Mouse (Mus musculus) common myeloid progenitor, adult 5-6 weeks (primary cell): ENCODE data around the gene Tcea3. TPM values are rescaled to one million over a fixed set of nuclear protein-coding genes. Genes with fewer than 3 reads are reported as not detected.
A peak's percentile ranks its signal among the peaks of the same experiment; 100 is the strongest.

Experiments used
- ATAC-seq: replicated peaks from 2 replicates; pipeline ENCODE4 v1.8.0; 2016; ENCODE audit warnings: low read depth, mild to moderate bottlenecking, moderate TSS enrichment, inconsistent platforms; ENCODE audit not compliant: poor library complexity, severe bottlenecking
- total RNA-seq: library from RNA; stranded (forward); fragments of 200-1000, 187-1606 nt; gene quantifications from 2 replicates; pipeline ENCODE4 v1.2.3, GENCODE M21; 2017

The Tcea3 gene
- total RNA-seq, 1 experiment from 2014 or later, result not detected

DNA sequence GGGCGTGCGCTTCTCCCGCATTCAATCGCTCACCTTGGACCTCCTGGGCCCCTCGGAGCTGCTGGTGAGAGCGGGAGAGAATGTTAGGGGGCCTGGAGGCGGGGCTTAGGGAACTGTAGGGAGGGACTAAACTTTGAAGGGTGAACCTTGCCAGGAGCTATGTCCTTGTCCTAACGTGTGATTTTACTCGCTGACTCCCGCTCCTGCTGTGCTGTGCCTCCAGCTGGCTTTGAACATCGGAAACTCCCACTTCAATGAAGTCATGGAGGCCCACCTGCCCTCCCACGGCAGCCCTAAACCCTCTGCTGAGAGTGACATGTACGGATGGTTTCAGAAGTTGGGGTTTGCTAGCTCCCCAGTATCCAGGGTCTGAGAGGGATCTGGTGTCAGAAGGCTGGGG lies 8.9 kb upstream of the Tcea3 start:
- ATAC-seq, result no peak

GRCm38 (mm10) chr4:136239111-136239510 lies 8.4 kb upstream of the Tcea3 start:
- ATAC-seq, result no peak

- peak; percentile 87 for ATAC-seq
Measured at GRCm38 (mm10) chr4:136239622-136240021, 7.9 kb upstream of the Tcea3 start.

DNA sequence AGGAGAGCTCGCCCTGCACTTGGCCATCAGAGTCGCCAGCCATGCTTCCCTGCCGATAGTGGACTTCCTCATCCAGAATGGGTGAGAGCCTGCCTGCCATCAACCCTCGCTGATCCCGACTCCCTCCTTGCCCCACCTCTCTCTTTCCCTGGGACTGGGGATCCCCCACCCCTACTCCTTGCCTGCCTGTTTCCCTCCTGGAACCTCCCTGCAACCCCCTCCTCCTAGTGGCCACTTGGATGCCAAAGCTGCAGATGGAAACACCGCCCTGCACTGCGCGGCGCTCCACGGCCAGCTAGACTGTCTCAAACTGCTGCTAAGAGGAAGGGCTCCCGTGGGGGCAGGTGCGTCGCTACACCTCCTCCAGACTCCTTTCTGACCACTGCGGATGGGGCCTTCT lies 7.4 kb upstream of the Tcea3 start:
- no peak; the same call in 1 of the 2 replicates for ATAC-seq

GRCm38 (mm10) chr4:136240955-136241354 lies 6.6 kb upstream of the Tcea3 start:
- no peak for ATAC-seq

- ATAC-seq, result no peak
Measured at GRCm38 (mm10) chr4:136242065-136242703, 5.3 kb upstream of the Tcea3 start.

GRCm38 (mm10) chr4:136242728-136243127 lies 4.8 kb upstream of the Tcea3 start:
- no peak for ATAC-seq

DNA sequence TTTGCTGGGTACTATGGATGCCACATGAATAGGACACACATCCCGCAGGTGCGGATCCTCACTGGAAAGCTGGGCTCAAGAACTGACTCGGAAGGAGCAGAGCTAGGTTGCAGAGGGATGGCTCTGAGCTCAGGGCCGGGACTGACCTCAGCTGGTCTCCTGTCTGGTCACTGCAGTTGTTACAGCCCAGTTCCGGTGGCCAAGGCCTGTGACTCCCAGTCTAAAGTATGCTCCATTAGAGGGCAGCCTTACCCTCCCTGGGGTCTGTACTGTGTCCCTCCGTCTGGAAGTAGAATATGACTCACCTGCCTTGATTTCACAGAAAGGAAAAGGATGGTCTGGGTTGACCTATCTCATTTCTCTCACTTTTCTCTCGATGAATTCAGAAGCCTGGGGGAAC lies 3.3 kb upstream of the Tcea3 start:
- ATAC-seq, result no peak

GRCm38 (mm10) chr4:136245681-136246080 lies 1.8 kb upstream of the Tcea3 start:
- no peak for ATAC-seq

- ATAC-seq, result no peak
Measured at GRCm38 (mm10) chr4:136246568-136246969, 960 bp upstream of the Tcea3 start.

DNA sequence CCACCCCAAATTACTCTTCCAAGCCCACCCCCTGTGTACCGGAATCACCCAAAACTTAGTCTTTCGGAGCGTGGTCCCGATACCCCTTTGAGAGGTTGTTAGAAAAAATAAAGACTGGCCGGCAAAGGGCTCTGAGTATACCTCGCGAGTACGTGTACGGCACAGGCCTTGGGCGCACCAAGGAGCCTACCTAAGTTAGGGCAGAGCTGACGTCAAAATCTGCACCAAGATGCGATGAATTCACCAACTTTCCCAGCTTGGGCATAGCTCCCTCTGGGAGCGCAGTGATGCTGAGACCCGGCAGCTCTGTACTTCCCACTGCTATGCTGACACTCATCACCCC lies 172 bp upstream of the Tcea3 start:
- ATAC-seq, result no peak

DNA sequence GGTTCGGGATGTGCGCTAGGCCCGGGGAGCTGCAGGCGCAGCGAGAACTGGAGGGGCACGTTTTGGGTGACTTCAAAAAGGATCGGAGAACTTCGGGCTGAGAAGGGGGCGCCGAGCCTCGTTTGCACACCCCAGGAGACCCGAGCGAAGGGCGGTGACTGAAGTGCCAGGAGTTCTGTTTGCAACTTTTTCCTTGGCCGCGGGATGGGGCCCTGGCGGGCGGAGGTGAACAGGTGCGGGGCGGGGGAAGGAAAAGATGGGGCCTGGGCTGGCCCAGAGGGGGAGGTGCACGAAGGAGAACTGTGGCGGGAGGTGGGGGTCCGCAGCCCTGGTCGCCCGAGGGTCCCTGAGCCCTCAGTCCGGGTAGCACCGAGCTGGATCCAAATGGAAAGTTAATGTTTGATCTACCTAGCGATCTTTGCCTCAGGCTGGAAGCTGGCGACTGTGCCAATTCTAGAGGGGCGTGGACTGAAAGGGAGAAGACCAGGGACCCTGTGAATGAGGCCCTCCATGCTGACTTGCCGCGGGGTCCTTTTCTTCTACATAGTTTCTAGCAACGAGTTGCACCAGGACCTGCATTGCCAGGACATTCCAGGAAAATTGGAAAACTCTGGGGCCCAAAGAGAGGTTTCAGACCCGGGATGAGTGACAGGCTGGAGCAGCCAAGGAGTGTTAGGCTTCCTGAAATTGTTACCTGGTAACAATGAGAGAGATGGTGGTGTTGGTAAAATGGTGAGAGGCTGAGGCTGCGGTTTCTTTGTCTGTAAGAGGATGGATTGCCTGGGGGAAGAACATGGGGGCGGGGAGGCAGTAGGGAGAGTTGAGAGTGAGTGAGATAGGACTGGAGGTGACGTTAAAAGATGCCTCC lies 1.2 kb downstream of the Tcea3 start:
- 0 out of 2 replicates have a peak, but pooled peaks have one; percentile 7 for ATAC-seq

- ATAC-seq, result no peak
Measured at GRCm38 (mm10) chr4:136249332-136249647, 1.8 kb downstream of the Tcea3 start.

DNA sequence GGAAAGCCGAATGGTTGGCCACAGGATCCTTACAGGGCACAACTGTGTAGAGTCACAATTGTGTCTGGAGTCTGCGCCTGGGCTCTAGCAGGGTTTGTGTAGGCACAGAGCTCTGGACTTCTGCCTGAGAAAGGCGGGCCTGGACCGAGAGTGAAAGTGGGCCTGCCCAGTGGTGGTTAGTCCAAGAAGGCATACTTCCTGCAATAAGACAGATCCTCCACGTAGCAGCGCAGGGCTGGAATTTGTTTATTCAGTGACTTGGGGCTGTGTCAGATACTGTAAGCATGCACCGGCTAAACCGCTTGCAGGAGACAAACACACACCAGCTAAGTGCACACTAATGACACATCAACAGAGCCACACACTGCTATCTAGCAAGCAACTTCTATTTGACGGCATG lies 2.3 kb downstream of the Tcea3 start:
- ATAC-seq, result 0 out of 2 replicates have a peak, but pooled peaks have one; percentile 24

GRCm38 (mm10) chr4:136255919-136256318 lies 8.4 kb downstream of the Tcea3 start:
- no peak for ATAC-seq

DNA sequence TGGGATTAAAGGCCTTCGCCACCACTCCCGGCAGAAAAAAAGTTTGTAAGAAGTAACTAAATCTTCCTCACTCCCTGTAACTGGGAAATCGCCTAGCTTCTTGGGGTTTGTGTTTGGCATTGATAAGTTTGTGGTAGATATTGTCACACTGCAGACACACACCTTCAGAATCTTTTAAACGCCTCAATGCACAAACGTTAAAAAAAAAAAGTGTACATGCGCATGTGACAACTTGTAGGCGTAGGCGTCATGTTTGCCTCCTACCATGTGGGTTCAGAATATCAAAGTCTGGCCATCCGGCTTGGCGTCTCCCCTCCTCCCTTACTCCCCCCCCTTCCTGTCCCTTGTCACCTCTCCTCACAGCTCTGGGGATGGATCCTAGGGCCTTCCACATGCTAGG lies 9.2 kb downstream of the Tcea3 start:
- ATAC-seq, result no peak

DNA sequence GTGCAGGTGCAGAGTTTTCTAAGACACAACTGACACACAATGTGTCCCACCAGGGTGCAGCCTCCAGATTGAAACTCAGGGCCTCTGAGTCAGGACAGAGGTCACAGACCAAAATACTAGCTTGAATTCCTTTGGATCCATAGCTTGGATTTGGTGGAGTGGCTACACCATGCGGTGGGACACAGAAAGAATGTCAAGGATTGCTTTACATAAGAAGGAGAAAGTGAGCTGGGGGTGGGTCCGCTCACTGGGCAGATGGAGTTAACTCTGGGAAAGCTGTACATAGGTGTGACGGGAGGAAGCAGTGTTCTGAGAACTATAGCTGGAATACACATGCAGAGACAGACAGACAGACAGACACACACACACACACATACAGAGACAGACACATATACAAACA lies 12.4 kb downstream of the Tcea3 start:
- no peak for ATAC-seq

DNA sequence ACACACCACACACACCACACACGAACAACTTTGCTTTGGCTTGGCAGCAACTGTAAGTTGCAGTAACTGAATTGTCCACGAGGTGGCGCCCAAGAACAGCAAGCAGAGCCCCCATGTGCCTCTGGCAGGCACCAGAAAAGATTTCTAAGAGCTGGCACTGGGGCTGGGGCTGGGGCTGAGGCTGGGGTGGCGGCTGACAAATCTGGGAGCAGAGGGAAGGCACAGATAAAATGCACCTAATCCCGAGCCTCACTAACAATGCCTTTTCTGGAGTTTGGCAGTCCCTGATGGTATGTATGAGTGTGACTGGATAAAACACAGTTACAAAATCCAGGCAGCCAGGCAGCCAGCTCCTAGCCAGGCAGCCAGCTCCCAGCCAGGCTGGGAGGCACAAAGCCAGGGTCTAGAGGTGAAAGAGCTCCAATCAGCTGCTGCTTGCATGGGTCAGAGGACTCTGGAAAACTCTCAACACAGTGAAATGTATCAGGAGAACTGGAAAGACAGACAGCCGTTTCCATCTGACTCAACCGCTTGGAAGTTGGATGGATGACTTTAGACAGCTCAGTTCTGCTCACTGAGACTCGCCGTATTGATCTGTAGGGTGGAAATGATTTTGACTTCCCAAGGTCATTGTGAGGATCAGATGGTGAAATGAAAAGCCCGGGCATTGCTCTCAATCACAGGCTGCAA lies 13.1 kb downstream of the Tcea3 start:
- ATAC-seq, result peak; percentile 69

GRCm38 (mm10) chr4:136261912-136262311 lies 14.4 kb downstream of the Tcea3 start:
- ATAC-seq, result no peak

DNA sequence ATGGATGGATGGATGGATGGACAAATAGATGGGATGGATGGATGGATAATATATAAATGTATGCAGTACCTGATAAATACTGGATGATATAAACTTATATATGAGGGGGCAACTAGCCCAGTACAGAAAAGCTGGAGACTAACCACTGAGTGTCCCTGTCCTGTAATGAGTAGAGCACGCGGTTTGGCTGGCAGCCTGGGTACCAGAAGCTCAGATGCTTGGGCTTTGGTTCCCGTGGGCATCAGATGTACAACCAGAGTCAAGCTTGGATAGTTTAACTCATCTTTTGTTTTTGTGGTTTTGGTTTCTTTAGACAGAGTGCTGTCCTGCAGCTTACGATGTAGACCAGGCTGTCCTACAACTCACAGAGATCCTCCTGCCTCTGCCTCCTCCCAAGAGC lies 16.0 kb downstream of the Tcea3 start:
- no peak for ATAC-seq

DNA sequence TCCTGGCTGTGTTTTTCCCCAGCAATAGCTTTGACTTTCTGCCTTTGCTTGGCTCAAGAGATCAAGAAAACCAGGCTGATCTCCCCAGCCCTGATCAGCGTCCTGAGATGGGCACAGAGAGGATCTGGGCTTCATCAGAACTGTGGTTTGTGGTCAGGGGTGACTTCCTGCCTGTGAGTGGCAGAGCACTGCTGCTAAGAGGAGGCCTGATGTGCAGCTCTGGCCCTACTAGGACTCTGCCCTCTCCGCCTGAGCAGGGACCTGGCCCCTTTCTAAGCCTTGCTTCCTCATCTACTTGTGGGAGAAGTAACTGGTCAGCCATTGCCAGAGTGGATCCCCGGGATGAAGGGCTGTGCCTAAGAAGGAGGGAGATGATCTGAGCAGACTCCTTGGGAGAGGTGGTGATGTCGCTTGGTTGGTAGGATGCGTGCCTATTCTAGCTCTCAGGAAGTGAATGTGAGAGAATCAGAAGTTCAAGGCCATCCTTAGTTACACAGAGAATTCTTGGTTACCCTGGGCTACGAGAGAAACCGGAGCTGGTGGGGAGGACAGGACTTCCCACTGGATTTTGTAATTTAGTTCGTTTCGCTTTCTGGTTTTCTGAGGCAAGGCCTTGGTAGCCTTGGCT lies 19.3 kb downstream of the Tcea3 start:
- peak; percentile 99 for ATAC-seq
